Mouse (Mus musculus) embryonic fibroblast, embryonic 13.5 days (primary cell): ENCODE data around the gene Relch.

Experiments used
- CTCF ChIP-seq: IDR thresholded peaks from 2 replicates; pipeline ENCODE4 v1.5.1; 2011; ENCODE audit warnings: mild to moderate bottlenecking, control low read depth, low read length, moderate library complexity, borderline replicate concordance; ENCODE audit not compliant: insufficient read depth
- POLR2A ChIP-seq: IDR thresholded peaks from 2 replicates; pipeline ENCODE4 v1.6.1; 2011; ENCODE audit warnings: low read depth, mild to moderate bottlenecking, control low read depth, low read length, moderate library complexity

DNA sequence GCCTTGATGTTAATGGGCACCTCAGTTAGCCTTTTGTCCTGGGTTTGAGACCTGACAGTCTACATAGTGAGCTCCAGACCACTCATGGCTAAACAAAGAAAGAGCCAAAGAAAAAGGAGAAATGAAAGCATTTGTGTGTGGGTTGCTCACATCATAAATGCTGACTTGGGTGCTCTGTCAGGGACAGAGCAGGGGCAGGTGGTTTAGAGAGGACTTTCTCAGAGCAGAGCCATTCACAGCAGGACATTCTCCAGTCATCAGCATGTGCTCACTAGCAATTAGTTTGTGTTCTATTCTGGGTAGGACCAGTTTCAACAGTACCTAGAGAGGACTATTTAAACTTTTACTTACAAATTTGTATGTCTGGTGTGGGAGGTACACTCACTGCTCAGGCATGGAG is 137.6 kb downstream of the Relch start:
- TF ChIP-seq POLR2A = no peak
- no peak for TF ChIP-seq CTCF
